In the genomic region with DNA sequence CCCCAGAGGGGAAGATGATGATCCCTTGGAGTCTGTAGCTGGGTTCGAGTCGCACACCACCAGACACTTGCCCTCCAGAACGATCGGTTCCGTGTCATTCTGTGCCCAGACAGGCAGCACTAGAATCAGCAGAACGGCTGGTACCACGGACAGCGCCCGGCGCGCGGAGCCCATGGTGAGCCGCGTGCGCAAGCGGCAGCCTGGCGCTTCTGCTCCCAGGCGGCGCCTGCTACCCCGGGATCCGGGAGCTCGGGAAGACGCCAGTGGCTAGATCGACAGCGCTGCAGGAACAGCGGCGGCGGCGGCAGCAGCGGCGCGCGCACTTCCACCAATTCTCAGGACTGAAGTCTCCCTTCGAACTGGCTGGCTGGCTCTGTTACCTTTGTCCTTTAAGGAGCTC, we compare ENCODE assay signal across 9 mouse cellular contexts. TPM values are rescaled to one million over a fixed set of nuclear protein-coding genes. Genes with fewer than 3 reads are reported as not detected.
A peak's percentile ranks its signal among the peaks of the same experiment; 100 is the strongest.
DNase-seq lines count a peak whose midpoint lies in the region; ATAC-seq and TF ChIP-seq lines count a peak whose summit lies in the region.
"Had no signal": no experiment of that assay in that cellular context is flagged by ENCODE, and none has a peak within 500 bp of the region (broad histone marks: within the 10 kb centered on the region; RNA-seq: fewer than 3 reads in every experiment).

No protein-coding gene starts in this region.

- ATAC-seq in midbrain, embryonic 14.5 days (ENCODE audit: low FRiP score, low TSS enrichment), result 0 out of 2 replicates have a peak, but pooled peaks have one; percentile 34

- no peaks in the 10 kb centered on the region for H3K4me1 ChIP-seq in heart, adult 2 months (ENCODE audit: control insufficient read depth, insufficient read depth, low read length)
- no peaks in the 10 kb centered on the region for H3K4me1 ChIP-seq in kidney, adult 2 months (ENCODE audit: control insufficient read depth, insufficient read depth, low read length)
- H3K4me1 ChIP-seq in midbrain, embryonic 14.5 days (ENCODE audit: control insufficient read depth, insufficient read depth, low read length), result peaks cover 10% of the 10 kb centered on the region; the same call in 1 of the 2 replicates
- peaks cover 15% of the 10 kb centered on the region for H3K4me1 ChIP-seq in testis, adult 2 months (ENCODE audit: control insufficient read depth, insufficient read depth, low read length)

- peak overlapping the region; percentile 89 for H3K4me2 ChIP-seq in midbrain, embryonic 14.5 days (ENCODE audit: low read length)

- no peak for TF ChIP-seq EP300 in heart, adult 2 months (IDR thresholded peaks at IDR 0.05; ENCODE audit: insufficient read depth, low read depth, low read length)

- TF ChIP-seq CTCF in heart, adult 2 months (IDR thresholded peaks at IDR 0.05), result 0 out of 2 replicates have a peak, but pooled peaks have one; percentile 7
- no peak for TF ChIP-seq CTCF in kidney, adult 2 months (conservative IDR thresholded peaks at IDR 0.05; ENCODE audit: insufficient read depth, insufficient read length, low read depth, low read length)
- TF ChIP-seq CTCF in testis, adult 2 months (IDR thresholded peaks at IDR 0.05; ENCODE audit: control insufficient read depth, insufficient read depth, insufficient replicate concordance, low read depth, low read length), result no peak

- TF ChIP-seq POLR2A in heart, adult 2 months (IDR thresholded peaks at IDR 0.05; ENCODE audit: insufficient read depth, low read depth, low read length), result no peak
- no peak for TF ChIP-seq POLR2A in kidney, adult 2 months (IDR thresholded peaks at IDR 0.05; ENCODE audit: low read depth, low read length)
- 0 out of 2 replicates have a peak, but pooled peaks have one; percentile 3 for TF ChIP-seq POLR2A in testis, adult 2 months (IDR thresholded peaks at IDR 0.05; ENCODE audit: control insufficient read depth, low read depth, low read length)

- H3K9ac ChIP-seq in heart, adult 2 months (ENCODE audit: low read depth, low read length), result no peak overlapping the region
- peak overlapping the region; percentile 63 for H3K9ac ChIP-seq in midbrain, embryonic 14.5 days (replicated peaks; ENCODE audit: low read length)

- H3K27me3 ChIP-seq in heart, adult 2 months (ENCODE audit: control insufficient read depth, insufficient read depth, low read length), result peaks cover 4% of the 10 kb centered on the region; the same call in 1 of the 2 replicates
- H3K27me3 ChIP-seq in kidney, adult 2 months (replicated peaks; ENCODE audit: control insufficient read depth, insufficient read depth, low read length), result no peaks in the 10 kb centered on the region
- peaks cover 34% of the 10 kb centered on the region for H3K27me3 ChIP-seq in midbrain, embryonic 14.5 days (ENCODE audit: control insufficient read depth, insufficient read depth, low read length)
- H3K27me3 ChIP-seq in testis, adult 2 months (ENCODE audit: control insufficient read depth, insufficient read depth, low read length), result no peaks in the 10 kb centered on the region

- no peaks in the 10 kb centered on the region for H3K9me3 ChIP-seq in midbrain, embryonic 14.5 days (ENCODE audit: control insufficient read depth, low read length)

- no peak overlapping the region for H3K4me3 ChIP-seq in heart, adult 2 months
- H3K4me3 ChIP-seq in kidney, adult 2 months (ENCODE audit: insufficient read depth, low read depth, low read length), result no peak overlapping the region
- peak overlapping the region; percentile 49 for H3K4me3 ChIP-seq in midbrain, embryonic 14.5 days (replicated peaks; ENCODE audit: low read depth, low read length)
- H3K4me3 ChIP-seq in testis, adult 2 months (ENCODE audit: control insufficient read depth, low read depth, low read length), result no peak overlapping the region; the same call in 1 of the 2 replicates

- H3K27ac ChIP-seq in heart, adult 2 months, result no peak overlapping the region
- H3K27ac ChIP-seq in kidney, adult 2 months (ENCODE audit: insufficient read depth, low read depth, low read length), result no peak overlapping the region
- peak overlapping the region; percentile 74 for H3K27ac ChIP-seq in midbrain, embryonic 14.5 days (replicated peaks; ENCODE audit: low read depth, low read length)
- H3K27ac ChIP-seq in testis, adult 2 months (ENCODE audit: control insufficient read depth, insufficient read depth, low read depth, low read length), result no peak overlapping the region

- intact Hi-C loops in heart, adult 2 months (cut with DNase I), result no loop called here
- intact Hi-C loops in left cerebral cortex, postnatal 4 days (cut with DNase I), result loop anchor here (5.0 to 10.0 kb wide), 2 partner anchors 547 to 1145 kb away; no protein-coding TSS in a partner anchor

- no peaks in the 10 kb centered on the region for H3K79me2 ChIP-seq in heart, adult 2 months (replicated peaks; ENCODE audit: control insufficient read depth, insufficient read depth, low read length)

- no peaks in the 10 kb centered on the region for H3K36me3 ChIP-seq in heart, adult 2 months (ENCODE audit: control insufficient read depth, insufficient read depth, low read length)
- no peaks in the 10 kb centered on the region for H3K36me3 ChIP-seq in kidney, adult 2 months (ENCODE audit: control insufficient read depth, insufficient read depth, low read length)
- H3K36me3 ChIP-seq in midbrain, embryonic 14.5 days (ENCODE audit: control insufficient read depth, insufficient read depth, low read length), result no peaks in the 10 kb centered on the region
- no peaks in the 10 kb centered on the region for H3K36me3 ChIP-seq in testis, adult 2 months (ENCODE audit: control insufficient read depth, insufficient read depth, low read length)

- 2% methylated on average over 34 of the region's 34 CpGs for WGBS in heart, adult 2 months
- WGBS in kidney, adult 2 months, result under 1% methylated on average over 34 of the region's 34 CpGs
- under 1% methylated on average over 34 of the region's 34 CpGs for WGBS in midbrain, embryonic 14.5 days

- DNase-seq in adrenal gland, postnatal 10 days, result peak; percentile 93
- DNase-seq in embryo, embryonic 11 days, result peak; percentile 94
- DNase-seq in heart, adult 2 months, result peak; percentile 56 to 64
- DNase-seq in kidney, adult 2 months, result peak; percentile 68
- DNase-seq in left cerebral cortex, postnatal 4 days, result peak; percentile 66
- DNase-seq in midbrain, embryonic 14.5 days, result peak; percentile 86
- no peak for DNase-seq in MN1 (ENCODE audit: low spot score)

RNA-seq across cellular contexts. Expression of gene Cbln4, which starts 1.1 kb away (rescaled TPM):
- total RNA-seq in adrenal gland, postnatal 10 days (2021), result not detected
- not detected for total RNA-seq in heart, adult 2 months (2021)
- not detected in 2 replicates for polyA plus RNA-seq in heart, adult 2 months (2012; rRNA removed)
- polyA plus RNA-seq in kidney, adult 2 months (2012; rRNA removed), result not detected in 2 replicates
- 10 to 100 TPM in 1 of 2 experiments, 1 to 10 TPM in 1; 7.8 to 12.3 TPM for total RNA-seq in left cerebral cortex, postnatal 4 days (2021)
- 29.0 and 34.7 TPM in 2 replicates for polyA plus RNA-seq in midbrain, embryonic 14.5 days (2014; fragmentation: Nextera tagmentation; extraction: Ambion mirVana)
- polyA plus RNA-seq in testis, adult 2 months (2012; rRNA removed), result 0.12 and 0.22 TPM in 2 replicates
- total RNA-seq: gastrocnemius, postnatal 36 days had no signal

Comparison
In these comparisons a context has a peak if more than half of its experiments do, and no peak if none do; other contexts are left out.
1. RNA of gene Cbln4, which starts 1.1 kb away (polyA plus RNA-seq): 29.0 to 34.7 TPM in midbrain, embryonic 14.5 days; 0.12 to 0.22 TPM in testis, adult 2 months, not detected in heart, adult 2 months and not detected in kidney, adult 2 months; every median in the first group is over 10 times any median in the second.